Mouse (Mus musculus) spleen, postnatal 10 days (tissue): ENCODE results near the gene Ift172.
"Not testable (repeated sequence)": the region's sequence is repeated elsewhere in the genome, so short reads cannot be mapped to it uniquely, and the experiment has no call there.

Experiments used
- DNase-seq, 2 experiments: peaks; one replicate each; pipeline ENCODE4 v3.0.0; 2021 to 2022; ENCODE audit warnings: low spot score in 2 of 2

Ift172 gene

DNA sequence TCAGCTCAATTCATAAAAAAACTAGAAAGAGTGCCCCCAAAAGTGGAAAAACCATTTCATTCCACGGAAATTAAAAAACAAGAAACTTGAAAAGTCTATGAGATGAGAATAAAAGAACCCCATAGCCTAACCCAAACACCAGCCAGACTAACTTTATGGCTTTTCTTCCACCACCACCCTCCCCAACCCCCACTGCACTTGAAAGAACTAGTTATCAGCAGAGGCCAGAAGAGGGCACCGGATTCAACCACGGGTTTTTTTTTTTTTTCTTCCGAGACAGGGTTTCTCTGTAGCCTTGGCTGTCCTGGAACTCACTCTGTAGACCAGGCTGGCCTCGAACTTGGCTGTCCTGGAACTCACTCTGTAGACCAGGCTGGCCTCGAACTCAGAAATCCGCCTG lies 72.6 kb downstream of the Ift172 start:
- DNase-seq, result peak in 1 of 2 experiments; percentile 72

DNA sequence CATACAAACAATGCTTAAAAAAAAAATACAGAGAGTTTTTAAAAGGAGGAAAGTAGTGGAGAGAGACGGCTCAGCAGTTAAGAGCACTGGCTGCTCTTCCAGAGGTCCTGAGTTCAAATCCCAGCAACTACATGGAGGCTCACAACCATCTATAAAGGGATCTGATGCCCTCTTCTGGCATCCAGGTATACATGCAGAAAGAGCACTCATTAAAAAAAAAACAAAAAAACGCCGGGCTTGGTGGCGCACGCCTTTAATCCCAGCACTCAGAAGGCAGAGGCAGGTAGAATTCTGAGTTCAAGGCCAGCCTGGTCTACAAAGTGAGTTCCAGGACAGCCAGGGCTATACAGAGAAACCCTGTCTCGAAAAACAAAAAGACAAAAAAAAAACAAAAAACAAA lies 74.4 kb downstream of the Ift172 start:
- DNase-seq, result not testable (repeated sequence)

DNA sequence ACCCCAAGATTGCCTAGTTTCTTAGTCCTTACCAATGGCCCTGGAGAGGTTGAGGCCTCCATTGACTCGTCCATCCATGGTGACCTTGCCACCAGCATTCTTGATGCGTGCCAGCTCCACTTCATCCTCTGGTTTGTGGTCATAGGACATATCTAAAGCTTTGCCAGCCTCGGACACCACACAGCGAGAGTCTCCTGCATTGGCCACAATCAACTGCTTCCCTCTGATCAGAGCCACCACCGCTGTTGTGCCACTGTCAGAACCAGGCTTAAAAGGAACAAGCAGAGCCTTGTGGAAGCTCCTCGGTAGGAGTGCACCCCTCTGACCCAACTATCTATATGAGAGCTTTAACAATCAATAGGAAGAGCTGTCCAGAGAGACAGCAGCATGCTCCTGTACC lies 86.5 kb downstream of the Ift172 start:
- DNase-seq, result no peak

DNA sequence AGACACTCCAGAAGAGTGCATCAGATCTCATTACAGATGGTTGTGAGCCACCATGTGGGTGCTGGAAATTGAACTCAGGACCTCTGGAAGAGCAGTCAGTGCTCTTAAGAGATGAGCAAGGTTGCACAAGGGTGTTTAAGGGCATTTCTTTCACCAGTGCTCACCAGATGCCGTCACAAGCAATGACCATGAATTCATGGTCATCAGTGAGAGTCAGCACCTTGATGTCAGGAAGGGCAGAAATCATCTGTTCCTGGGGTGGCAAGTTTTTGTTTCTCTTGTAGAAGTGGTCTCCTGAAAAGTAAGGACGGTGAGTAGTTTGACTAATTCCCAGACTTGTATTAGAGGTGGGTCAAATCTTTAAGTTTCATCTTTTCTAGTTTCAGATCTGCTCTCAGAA lies 87.0 kb downstream of the Ift172 start:
- DNase-seq, result no peak
